Mouse (Mus musculus) myocyte (in vitro differentiated cells): Measurements from ENCODE around the gene Ankrd12.

Experiments used
- CEBPB ChIP-seq: IDR thresholded peaks from 2 replicates; pipeline ENCODE4 v1.6.1; 2011; ENCODE audit warnings: mild to moderate bottlenecking, moderate library complexity; ENCODE audit not compliant: poor library complexity, insufficient read depth, severe bottlenecking
- E2F4 ChIP-seq: IDR thresholded peaks from one replicate; pipeline ENCODE4 v1.6.1; 2011; ENCODE audit warnings: mild to moderate bottlenecking, control low read depth, moderate library complexity; ENCODE audit not compliant: insufficient read depth
- MAX ChIP-seq: IDR thresholded peaks from one replicate; pipeline ENCODE4 v1.6.1; 2011; ENCODE audit warnings: low read depth, mild to moderate bottlenecking, control low read depth
- MYOD1 ChIP-seq, 3 experiments: IDR thresholded peaks; one replicate each; pipeline ENCODE4 v1.6.1; 2011; ENCODE audit warnings: control low read depth in 2 of 3, low read depth in 2 of 3, mild to moderate bottlenecking in 2 of 3, moderate library complexity in 1 of 3; ENCODE audit not compliant: insufficient read length in 2 of 3, control insufficient read depth in 1 of 3
- MYOG ChIP-seq, 3 experiments: IDR thresholded peaks; one replicate each; pipeline ENCODE4 v1.6.1; 2011; ENCODE audit warnings: control low read depth in 2 of 3, low read depth in 2 of 3, mild to moderate bottlenecking in 2 of 3; ENCODE audit not compliant: insufficient read length in 2 of 3, control insufficient read depth in 1 of 3, insufficient read depth in 1 of 3
- POLR2A ChIP-seq: IDR thresholded peaks from one replicate; pipeline ENCODE4 v1.6.1; 2011; ENCODE audit warnings: low read depth, mild to moderate bottlenecking, control low read depth, moderate library complexity; ENCODE audit not compliant: insufficient read length
- POLR2AphosphoS2 ChIP-seq: IDR thresholded peaks from one replicate; pipeline ENCODE4 v1.6.1; 2011; ENCODE audit warnings: low read depth, control low read depth; ENCODE audit not compliant: insufficient read length
- REST ChIP-seq: IDR thresholded peaks from one replicate; pipeline ENCODE4 v1.6.1; 2011; ENCODE audit warnings: mild to moderate bottlenecking, control low read depth, moderate library complexity; ENCODE audit not compliant: insufficient read depth, insufficient read length
- SRF ChIP-seq: IDR thresholded peaks from one replicate; pipeline ENCODE4 v1.6.1; 2011; ENCODE audit warnings: low read depth; ENCODE audit not compliant: control insufficient read depth, insufficient read length
- TCF12 ChIP-seq: IDR thresholded peaks from one replicate; pipeline ENCODE4 v1.6.1; 2011; ENCODE audit warnings: mild to moderate bottlenecking, control low read depth; ENCODE audit not compliant: poor library complexity, insufficient read depth, severe bottlenecking
- TCF3 ChIP-seq: IDR thresholded peaks from one replicate; pipeline ENCODE4 v1.6.1; 2011; ENCODE audit warnings: low read depth, control low read depth; ENCODE audit not compliant: insufficient read length
- USF1 ChIP-seq: IDR thresholded peaks from one replicate; pipeline ENCODE4 v1.6.1; 2011; ENCODE audit warnings: low read depth, mild to moderate bottlenecking, control low read depth, moderate library complexity

- TF ChIP-seq POLR2A (no peak), MYOD1 (IDR thresholded peaks at IDR 0.05; ENCODE audit: control insufficient read depth in 1 of 3, insufficient read length in 2 of 3, low read depth in 2 of 3) (peak in 2 of 3 experiments; percentile 40 to 44), MYOG (IDR thresholded peaks at IDR 0.05; ENCODE audit: control insufficient read depth in 1 of 3, insufficient read depth in 1 of 3, insufficient read length in 2 of 3, low read depth in 2 of 3) (peak in 2 of 3 experiments; percentile 4 to 68), POLR2AphosphoS2 (no peak), CEBPB (no peak), USF1 (no peak), TCF3 (no peak), E2F4 (no peak), TCF12 (no peak), REST (no peak), SRF (no peak), MAX (no peak)
These were observed 33.9 kb upstream of the Ankrd12 start for GRCm38 (mm10) chr17:66110746-66111145.
